Mouse (Mus musculus): ENCODE measurements at regions not wholly inside any gene's neighbourhood (a gene's known extent, or its start where the extent isn't known, plus 50 kb on each side); places are given as distances from the start of the nearest gene placed in this dataset.

DNA sequence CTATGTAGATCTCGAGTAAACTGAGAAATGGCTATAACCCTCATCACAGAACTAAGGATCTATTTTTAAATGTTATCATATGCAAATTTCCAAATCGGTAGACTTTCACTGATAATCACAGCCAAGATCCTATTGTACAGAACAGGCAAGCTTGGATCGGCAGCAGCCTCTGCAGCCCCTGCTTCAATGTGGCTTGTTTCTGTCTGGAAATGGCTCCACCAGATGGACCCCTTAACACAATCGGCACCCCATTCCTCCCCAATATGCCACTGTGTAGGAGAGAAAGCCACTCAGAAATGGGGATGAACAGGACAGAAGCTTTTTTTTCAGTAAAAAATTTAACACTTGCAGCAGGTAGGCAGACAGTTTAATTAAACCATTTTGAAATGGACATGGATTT lies 61.5 kb upstream of the Inhba start:
- H3K4me1 ChIP-seq (ENCODE audit: insufficient read depth, low read depth, low read length) = no peaks in the 10 kb centered on the region
- no peaks in the 10 kb centered on the region for H3K9me3 ChIP-seq (ENCODE audit: low read length)
- ATAC-seq (no peak), DNase-seq (ENCODE audit: low spot score) (no peak)
- no peak overlapping the region for H3K4me3 ChIP-seq (ENCODE audit: low read depth, low read length)
- no peak for TF ChIP-seq EP300 (IDR thresholded peaks at IDR 0.05)
- TF ChIP-seq CTCF (IDR thresholded peaks at IDR 0.05) = no peak
- no peak overlapping the region for H3K9ac ChIP-seq (replicated peaks; ENCODE audit: low read depth)
- no peak overlapping the region for H3K4me2 ChIP-seq (replicated peaks; ENCODE audit: low read depth, low read length)
- H3K27ac ChIP-seq (ENCODE audit: low read length) = no peak overlapping the region
- 76% methylated on average over 4 of the region's 4 CpGs for WGBS
- no peaks in the 10 kb centered on the region for H3K36me3 ChIP-seq (ENCODE audit: insufficient read depth, low read length)
- H3K27me3 ChIP-seq (replicated peaks; ENCODE audit: insufficient read depth, low read length) = no peaks in the 10 kb centered on the region

DNA sequence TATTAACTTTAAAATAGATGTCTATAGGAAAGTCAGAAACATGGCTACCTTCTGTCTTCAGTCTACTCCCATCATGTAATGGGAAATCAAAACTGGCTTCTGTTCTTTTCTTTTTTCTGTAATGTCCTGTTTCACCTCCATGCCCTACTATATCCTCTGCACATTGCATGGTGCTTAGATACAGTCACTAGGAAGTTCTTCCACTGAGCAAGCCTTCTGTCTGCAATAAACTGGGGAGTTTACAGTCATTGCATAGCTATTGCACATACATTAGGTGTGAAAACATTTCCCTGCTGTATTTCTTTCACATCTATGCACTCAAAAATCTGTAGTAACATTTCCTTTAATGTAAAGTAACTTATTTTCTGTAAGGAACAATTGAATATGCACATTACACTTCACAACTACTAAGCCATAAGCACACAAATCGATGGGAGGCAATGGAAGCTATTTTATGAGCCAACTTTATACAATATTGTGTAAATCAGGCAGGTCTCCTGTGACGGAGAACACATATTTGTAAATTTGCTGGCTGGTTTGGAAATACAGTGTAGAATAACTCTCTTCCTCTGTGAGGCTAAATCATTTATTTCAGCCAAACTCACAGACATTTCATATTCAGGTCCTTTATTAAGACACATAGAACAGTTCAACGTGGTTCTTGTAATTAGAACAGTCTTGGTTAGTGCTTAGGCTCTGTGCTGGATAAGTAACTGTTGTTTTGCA lies 60.6 kb upstream of the Inhba start:
- TF ChIP-seq EP300 (IDR thresholded peaks at IDR 0.05) = no peak
- no peak for TF ChIP-seq CTCF (IDR thresholded peaks at IDR 0.05)
- Histone ChIP-seq H3K9me3 (ENCODE audit: low read length) (no peaks in the 10 kb centered on the region), H3K27ac (ENCODE audit: low read length) (no peak overlapping the region), H3K4me1 (ENCODE audit: insufficient read depth, low read depth, low read length) (no peaks in the 10 kb centered on the region), H3K9ac (replicated peaks; ENCODE audit: low read depth) (no peak overlapping the region), H3K36me3 (ENCODE audit: insufficient read depth, low read length) (no peaks in the 10 kb centered on the region), H3K4me3 (ENCODE audit: low read depth, low read length) (no peak overlapping the region), H3K4me2 (replicated peaks; ENCODE audit: low read depth, low read length) (no peak overlapping the region), H3K27me3 (replicated peaks; ENCODE audit: insufficient read depth, low read length) (no peaks in the 10 kb centered on the region)
- ATAC-seq (no peak), DNase-seq (ENCODE audit: low spot score) (no peak)
- 65% methylated on average over 3 of the region's 3 CpGs for WGBS
